Mouse (Mus musculus): Measurements from ENCODE around the gene Kiz.

DNA sequence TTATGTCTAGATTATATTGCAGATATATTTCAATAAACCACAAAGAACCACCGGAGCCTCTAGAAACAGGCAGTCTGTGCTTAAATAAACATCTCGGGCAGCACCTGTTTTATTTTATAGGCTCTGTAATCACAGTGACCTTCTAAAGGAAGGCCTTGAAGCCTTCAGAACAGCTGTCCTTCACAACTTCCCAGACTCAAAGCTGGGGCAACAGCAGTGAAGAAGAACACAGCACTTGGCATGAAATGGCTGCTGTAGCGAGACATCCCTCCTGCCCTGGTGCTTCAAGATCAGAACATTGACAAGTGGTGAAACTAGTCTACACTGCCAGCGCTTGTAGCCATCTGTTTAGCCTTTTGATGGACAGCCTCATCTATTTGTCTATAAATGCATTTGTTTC lies 70.2 kb downstream of the Kiz start:
- TF ChIP-seq CTCF (IDR thresholded peaks at IDR 0.05; ENCODE audit: extremely low read depth, insufficient read depth, low read length) (no peak), POLR2A (IDR thresholded peaks at IDR 0.05; ENCODE audit: extremely low read depth, insufficient read depth, low read length) (no peak)
